ENCODE assay signal across 15 mouse cellular contexts in the genomic region with DNA sequence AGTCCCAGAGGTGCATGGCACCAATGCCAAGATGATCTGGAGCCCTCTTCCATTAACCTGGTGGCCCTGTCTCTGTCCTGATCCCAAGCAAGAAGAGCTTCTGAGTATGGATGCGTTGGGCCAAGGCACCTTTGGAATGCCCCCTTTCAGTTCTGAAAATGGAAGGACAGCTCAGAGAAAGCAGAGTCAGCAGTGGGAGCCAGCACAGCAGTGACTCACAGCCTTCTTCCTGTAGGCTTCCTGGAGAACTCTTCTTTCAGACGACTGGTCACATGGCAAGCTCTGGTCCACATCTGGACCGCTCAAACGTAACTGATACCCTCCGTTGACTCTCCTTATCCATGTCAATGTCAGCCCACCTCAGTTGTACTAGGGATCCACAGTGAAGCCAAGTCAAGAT.
"Had no signal": no experiment of that assay in that cellular context is flagged by ENCODE, and none has a peak within 500 bp of the region (broad histone marks: within the 10 kb centered on the region; RNA-seq: fewer than 3 reads in every experiment).

No protein-coding gene starts in this region.

- H3K4me3 ChIP-seq: lung, embryonic 15.5 days; megakaryocyte, embryonic 14.5 days; midbrain, embryonic 13.5 days; midbrain, embryonic 15.5 days; neural tube, embryonic 12.5 days; stomach, embryonic 15.5 days had no signal

- ATAC-seq: lung, postnatal 0 days; midbrain, embryonic 13.5 days; midbrain, embryonic 15.5 days had no signal

- DNase-seq: lung, postnatal 14 days; lung, postnatal 36 days; right cerebral cortex, postnatal 14 days; thymus, adult 2 months; thymus, postnatal 25 days; thymus, postnatal 4 days had no signal

- H3K27ac ChIP-seq: lung, embryonic 15.5 days; macrophage; midbrain, embryonic 13.5 days; midbrain, embryonic 15.5 days; neural tube, embryonic 12.5 days; stomach, embryonic 15.5 days; stomach, postnatal 0 days had no signal
